10 mouse cellular contexts compared by ENCODE assay signal in genomic region chr2:28621664-28622171, GRCm38 (mm10). TPM values are rescaled to one million over a fixed set of nuclear protein-coding genes. Genes with fewer than 3 reads are reported as not detected.
DNase-seq lines count a peak whose midpoint lies in the region; ATAC-seq lines count a peak whose summit lies in the region.
"Had no signal": no experiment of that assay in that cellular context is flagged by ENCODE, and none has a peak within 500 bp of the region (broad histone marks: within the 10 kb centered on the region; RNA-seq: fewer than 3 reads in every experiment).

TSS of gene Gfi1b (minus strand) at chr2:28621982.

- H3K36me3 ChIP-seq in intestine, embryonic 15.5 days, result no peaks in the 10 kb centered on the region

- H3K4me1 ChIP-seq in intestine, embryonic 15.5 days (replicated peaks), result 0 out of 2 replicates have a peak, but pooled peaks cover 3% of the 10 kb centered on the region

- H3K27ac ChIP-seq in intestine, embryonic 15.5 days, result no peak within 1 kb of the TSS
- H3K27ac ChIP-seq: kidney, postnatal 0 days had no signal

- DNase-seq in heart, adult 11 months, result peak; percentile 86
- no peak for DNase-seq in heart, adult 8-10 months (ENCODE audit: low spot score)
- DNase-seq in MEL-GATA-1-ER (ENCODE audit: extremely low read depth, low read depth), result peak; percentile 81
- DNase-seq in heart, postnatal 4 days, result peak; percentile 34
- no peak for DNase-seq in cerebellum, postnatal 14 days
- no peak for DNase-seq in layer of hippocampus, postnatal 14 days (ENCODE audit: low spot score in 2 of 2)
- DNase-seq: cerebellum, adult 8-10 months had no signal

- no peak within 1 kb of the TSS for H3K4me2 ChIP-seq in intestine, embryonic 15.5 days (replicated peaks)

- H3K4me3 ChIP-seq in intestine, embryonic 15.5 days (replicated peaks), result no peak within 1 kb of the TSS

- 8% methylated on average over 16 of the region's 16 CpGs for WGBS in intestine, embryonic 15.5 days

- ATAC-seq in megakaryocyte-erythroid progenitor cell, adult 5-6 weeks (replicated peaks; ENCODE audit: low FRiP score, low TSS enrichment, poor library complexity, severe bottlenecking), result peak; percentile 50
- ATAC-seq in intestine, embryonic 15.5 days, result no peak

- peaks cover 8% of the 10 kb centered on the region for H3K27me3 ChIP-seq in intestine, embryonic 15.5 days (replicated peaks)

- H3K9ac ChIP-seq in intestine, embryonic 15.5 days, result no peak within 1 kb of the TSS

- no peaks in the 10 kb centered on the region for H3K9me3 ChIP-seq in intestine, embryonic 15.5 days

RNA-seq across cellular contexts. Expression of gene Gfi1b, which starts in this region (rescaled TPM):
- under 1 TPM in 1 of 4 experiments, not detected in 3; 0.78 TPM for total RNA-seq in heart, adult 8-10 months (2022)
- total RNA-seq in heart, postnatal 4 days (2021), result not detected
- 331 and 332 TPM in 2 replicates for total RNA-seq in megakaryocyte-erythroid progenitor cell, adult 5-6 weeks (2014; fragmentation: Nextera tagmentation)
- total RNA-seq in megakaryocyte-erythroid progenitor cell, adult 5-6 weeks (2017), result 91.3 and 113 TPM in 2 replicates
- not detected for total RNA-seq in layer of hippocampus, postnatal 14 days (2021)
- polyA plus RNA-seq in intestine, embryonic 15.5 days (2015; fragmentation: Nextera tagmentation; extraction: Ambion mirVana), result 1.1 and 1.5 TPM in 2 replicates

Comparison
In these comparisons a context has a peak if more than half of its experiments do, and no peak if none do; other contexts are left out.
1. RNA of gene Gfi1b (total RNA-seq): 91.3 to 332 TPM in megakaryocyte-erythroid progenitor cell, adult 5-6 weeks; 0.78 TPM in heart, adult 8-10 months, not detected in heart, postnatal 4 days and not detected in layer of hippocampus, postnatal 14 days; every median in the first group is over 10 times any median in the second.
2. DNase-seq: peak in heart, adult 11 months (single experiment) and MEL-GATA-1-ER (single experiment); none in heart, adult 8-10 months (single experiment), cerebellum, postnatal 14 days (0 of 2) and layer of hippocampus, postnatal 14 days (0 of 2).
3. Peak in DNase-seq in heart, postnatal 4 days; RNA of the gene not detected or under 1 TPM.